Mouse (Mus musculus) cerebellum, adult (tissue): ENCODE data around the gene Col25a1.

Experiments
- ATAC-seq: cut with Nextera tagmentation; 2 replicates; pipeline ENCODE4 v1.9.2; 2017; ENCODE audit warnings: mild to moderate bottlenecking, moderate library complexity, mixed read lengths; ENCODE audit not compliant: insufficient number of reproducible peaks, low FRiP score, low TSS enrichment

The Col25a1 gene

GRCm38 (mm10) chr3:130369113-130369512 is 237.8 kb downstream of the Col25a1 start:
- ATAC-seq, result no peak

- no peak for ATAC-seq
Measured at GRCm38 (mm10) chr3:130370167-130370566, 238.9 kb downstream of the Col25a1 start.

- ATAC-seq, result no peak
Measured at GRCm38 (mm10) chr3:130373145-130373544, 241.8 kb downstream of the Col25a1 start.

GRCm38 (mm10) chr3:130374620-130375341 is 243.5 kb downstream of the Col25a1 start:
- ATAC-seq, result no peak

- ATAC-seq, result no peak
Measured at GRCm38 (mm10) chr3:130377786-130378185, 246.5 kb downstream of the Col25a1 start.

GRCm38 (mm10) chr3:130378626-130379025 is 247.3 kb downstream of the Col25a1 start:
- ATAC-seq, result no peak

GRCm38 (mm10) chr3:130380299-130380845 is 249.1 kb downstream of the Col25a1 start:
- no peak for ATAC-seq

GRCm38 (mm10) chr3:130381691-130382090 is 250.4 kb downstream of the Col25a1 start:
- ATAC-seq, result no peak

GRCm38 (mm10) chr3:130385856-130386255 is 254.6 kb downstream of the Col25a1 start:
- no peak for ATAC-seq

GRCm38 (mm10) chr3:130387156-130387555 is 255.9 kb downstream of the Col25a1 start:
- ATAC-seq, result no peak

GRCm38 (mm10) chr3:130389261-130389975 is 258.1 kb downstream of the Col25a1 start:
- no peak for ATAC-seq

GRCm38 (mm10) chr3:130396636-130397035 is 265.3 kb downstream of the Col25a1 start:
- ATAC-seq, result no peak

- no peak for ATAC-seq
Measured at GRCm38 (mm10) chr3:130400716-130401559, 269.6 kb downstream of the Col25a1 start.

GRCm38 (mm10) chr3:130401560-130401852 is 270.2 kb downstream of the Col25a1 start:
- no peak for ATAC-seq

GRCm38 (mm10) chr3:130404525-130405409 is 273.5 kb downstream of the Col25a1 start:
- ATAC-seq, result no peak

- no peak for ATAC-seq
Measured at GRCm38 (mm10) chr3:130407201-130407600, 275.9 kb downstream of the Col25a1 start.

- ATAC-seq, result no peak
Measured at GRCm38 (mm10) chr3:130413239-130413638, 281.9 kb downstream of the Col25a1 start.

- no peak for ATAC-seq
Measured at GRCm38 (mm10) chr3:130418951-130419350, 287.6 kb downstream of the Col25a1 start.

- no peak for ATAC-seq
Measured at GRCm38 (mm10) chr3:130428796-130429195, 297.5 kb downstream of the Col25a1 start.

GRCm38 (mm10) chr3:130430052-130430451 is 298.8 kb downstream of the Col25a1 start:
- no peak for ATAC-seq
